Mouse (Mus musculus) lung, postnatal 0 days (tissue): ENCODE results near the gene Pip5kl1.

Experiments used
- CTCF ChIP-seq: IDR thresholded peaks from 2 replicates; pipeline ENCODE4 v1.5.1; 2016; ENCODE audit warnings: antibody characterized with exemption, mild to moderate bottlenecking
- EP300 ChIP-seq: IDR thresholded peaks from 2 replicates; pipeline ENCODE4 v1.6.1; 2016; ENCODE audit warnings: antibody characterized with exemption, mild to moderate bottlenecking, control low read depth

GRCm38 (mm10) chr2:32530479-32530878, 44.1 kb upstream of the Pip5kl1 start:
- no peak for TF ChIP-seq CTCF
- no peak for TF ChIP-seq EP300
